Mouse (Mus musculus) megakaryocyte-erythroid progenitor cell, adult 5-6 weeks (primary cell): ENCODE data around the gene 4930519G04Rik. TPM values are rescaled to one million over a fixed set of nuclear protein-coding genes. Genes with fewer than 3 reads are reported as not detected.
"Not testable (repeated sequence)": the region's sequence is repeated elsewhere in the genome, so short reads cannot be mapped to it uniquely, and the experiment has no call there.

ENCODE experiments used
- ATAC-seq: replicated peaks from 2 replicates; pipeline ENCODE4 v1.8.0; 2016; ENCODE audit warnings: mild to moderate bottlenecking, inconsistent platforms; ENCODE audit not compliant: severe bottlenecking, poor library complexity, low FRiP score, low TSS enrichment
- total RNA-seq, 2 experiments: library from RNA; stranded (forward) in 1 of 2; stranded (reverse) in 1 of 2; fragments of 200-1000, 215-1000 nt in 1 of 2; fragments of >200 nt in 1 of 2; fragmentation: Nextera tagmentation in 1 of 2; gene quantifications; 2 replicates each; pipeline ENCODE4 v1.2.3; 2014 to 2017

The 4930519G04Rik gene
- total RNA-seq, 2 experiments from 2014 or later = not detected

DNA sequence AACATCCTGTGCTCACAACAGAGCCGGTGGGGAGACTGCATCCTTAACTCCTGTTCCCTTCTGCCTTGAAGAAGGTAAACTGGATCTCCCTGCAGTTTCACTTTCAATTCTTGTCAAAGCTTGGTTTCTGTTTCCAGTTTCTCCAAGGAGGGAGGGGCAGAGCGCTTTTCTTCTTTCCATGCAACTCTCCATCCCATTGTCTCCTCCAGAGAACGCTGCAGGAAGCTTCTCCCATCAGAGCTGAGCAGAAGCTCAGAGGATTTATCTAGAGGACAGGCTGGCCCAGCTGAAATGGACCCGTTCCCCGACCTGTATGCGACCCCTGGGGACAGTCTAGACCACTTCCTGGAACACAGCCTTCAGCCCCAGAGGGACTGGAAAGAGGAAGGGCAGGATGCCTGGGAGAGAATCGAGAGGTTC lies 43.9 kb downstream of the 4930519G04Rik start:
- peak; percentile 38; the same call in 1 of the 2 replicates for ATAC-seq

DNA sequence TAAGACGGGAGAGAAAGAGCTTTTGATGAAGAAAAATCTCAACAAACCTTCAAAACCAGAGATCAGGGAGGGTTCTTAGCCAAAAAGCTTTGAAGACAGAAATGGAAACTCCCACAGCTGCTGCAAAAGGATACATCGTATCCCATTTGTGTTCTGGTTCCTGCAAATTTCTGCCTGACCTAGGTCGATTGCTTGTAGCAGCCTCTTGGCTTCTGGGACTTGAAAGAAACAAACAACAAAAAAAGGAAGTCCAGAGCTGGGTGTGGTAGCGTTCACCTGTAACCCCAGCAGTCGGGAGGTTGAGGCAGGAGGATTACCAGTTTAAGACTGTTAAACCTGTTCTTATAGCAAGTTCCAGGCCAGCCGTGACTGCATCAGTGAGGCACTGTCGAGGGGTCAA lies 45.4 kb downstream of the 4930519G04Rik start:
- ATAC-seq = no peak

GRCm38 (mm10) chr5:114902413-114902812 lies 48.9 kb downstream of the 4930519G04Rik start:
- peak; percentile 84 for ATAC-seq

GRCm38 (mm10) chr5:114908598-114909305 lies 55.3 kb downstream of the 4930519G04Rik start:
- ATAC-seq = no peak

DNA sequence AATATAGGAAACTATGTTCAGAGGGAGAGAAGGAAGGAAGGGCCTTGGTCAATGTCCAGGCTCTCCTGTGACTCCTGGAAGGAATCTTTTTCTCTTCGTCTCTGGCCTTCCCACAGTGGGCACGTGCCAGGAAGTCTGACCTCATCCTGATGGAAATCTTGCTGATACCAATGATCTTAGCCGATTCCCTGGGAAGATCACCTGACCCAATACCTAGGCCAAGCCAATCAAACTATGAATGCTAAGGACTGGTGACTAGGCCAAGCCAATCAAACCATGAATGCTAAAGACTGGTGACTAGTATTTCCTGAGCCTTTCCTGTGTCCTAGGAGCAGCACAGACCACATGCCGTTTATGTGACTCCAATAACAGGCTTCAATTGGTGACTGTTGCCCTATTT lies 60.2 kb downstream of the 4930519G04Rik start:
- ATAC-seq = no peak

DNA sequence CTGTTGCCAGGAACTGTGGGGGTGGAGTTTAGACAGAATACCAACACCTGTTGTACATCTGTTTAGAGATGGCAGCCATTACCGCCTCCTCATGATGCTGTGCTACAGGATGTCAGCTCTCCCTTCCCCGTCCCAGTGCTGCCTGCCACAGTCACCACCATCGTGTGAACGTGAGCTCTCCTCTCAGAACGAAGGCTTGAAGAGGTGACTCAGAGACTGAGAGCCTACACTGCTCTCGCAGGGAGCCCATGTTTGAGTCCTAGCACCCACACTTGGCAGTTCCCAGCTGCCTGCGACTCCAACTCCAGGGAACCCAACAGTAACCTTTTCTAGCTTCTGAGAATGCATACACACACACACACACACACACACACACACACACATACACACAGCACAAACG lies 61.4 kb downstream of the 4930519G04Rik start:
- no peak for ATAC-seq

- no peak for ATAC-seq
These were observed 62.4 kb downstream of the 4930519G04Rik start for GRCm38 (mm10) chr5:114915854-114916253.

DNA sequence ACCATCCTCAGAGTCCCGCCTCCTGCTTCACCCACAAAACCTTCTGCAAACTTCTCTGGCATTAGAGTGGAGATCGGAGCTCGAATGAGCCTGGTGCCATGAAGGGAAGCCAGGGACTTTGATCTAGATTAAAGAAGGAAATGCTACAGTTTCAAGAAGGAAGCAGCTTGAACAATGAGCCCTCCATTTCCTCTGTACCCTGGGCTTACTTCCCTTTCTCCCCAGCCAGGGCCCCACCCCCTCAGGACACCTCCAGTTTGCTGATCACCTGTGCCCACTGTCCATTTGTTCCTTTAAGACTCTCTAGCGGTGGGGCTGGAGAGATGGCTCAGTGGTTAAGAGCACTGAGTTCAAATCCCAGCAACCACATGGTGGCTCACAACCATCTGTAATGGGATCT lies 63.3 kb downstream of the 4930519G04Rik start:
- ATAC-seq = no peak

DNA sequence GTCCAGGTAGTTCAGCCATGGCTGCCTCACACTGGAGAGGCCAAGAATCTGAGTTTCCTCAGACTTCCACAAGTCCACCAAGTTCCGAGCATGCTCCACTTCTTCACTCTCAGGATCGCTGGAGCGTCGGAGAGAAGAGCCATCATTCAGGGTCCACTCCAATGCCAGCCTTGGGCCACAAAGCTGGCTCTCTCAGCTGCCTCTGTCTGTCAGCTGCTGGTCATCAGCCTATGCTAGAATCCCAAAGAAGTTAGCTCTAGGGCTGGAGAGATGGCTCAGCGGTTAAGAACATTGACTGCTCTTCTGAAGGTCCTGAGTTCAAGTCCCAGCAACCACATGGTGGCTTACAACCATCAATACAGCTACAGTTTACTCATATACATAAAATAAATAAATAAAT lies 63.9 kb downstream of the 4930519G04Rik start:
- not testable (repeated sequence) for ATAC-seq

- ATAC-seq = peak; percentile 75
These were observed 68.3 kb downstream of the 4930519G04Rik start for GRCm38 (mm10) chr5:114921551-114922365.

GRCm38 (mm10) chr5:114922366-114922731 lies 68.9 kb downstream of the 4930519G04Rik start:
- ATAC-seq = no peak; the same call in none of the 2 replicates

- peak; percentile 36 for ATAC-seq
These were observed 69.6 kb downstream of the 4930519G04Rik start, which contains the start of gene Oasl1 for GRCm38 (mm10) chr5:114922998-114923473. Gene Oasl1, plus strand, starts transcription at chr5:114923240.

GRCm38 (mm10) chr5:114926153-114926684 lies 72.8 kb downstream of the 4930519G04Rik start:
- ATAC-seq = no peak

GRCm38 (mm10) chr5:114926753-114927152 lies 73.3 kb downstream of the 4930519G04Rik start:
- no peak for ATAC-seq

- no peak for ATAC-seq
These were observed 78.2 kb downstream of the 4930519G04Rik start for GRCm38 (mm10) chr5:114931626-114932025.

DNA sequence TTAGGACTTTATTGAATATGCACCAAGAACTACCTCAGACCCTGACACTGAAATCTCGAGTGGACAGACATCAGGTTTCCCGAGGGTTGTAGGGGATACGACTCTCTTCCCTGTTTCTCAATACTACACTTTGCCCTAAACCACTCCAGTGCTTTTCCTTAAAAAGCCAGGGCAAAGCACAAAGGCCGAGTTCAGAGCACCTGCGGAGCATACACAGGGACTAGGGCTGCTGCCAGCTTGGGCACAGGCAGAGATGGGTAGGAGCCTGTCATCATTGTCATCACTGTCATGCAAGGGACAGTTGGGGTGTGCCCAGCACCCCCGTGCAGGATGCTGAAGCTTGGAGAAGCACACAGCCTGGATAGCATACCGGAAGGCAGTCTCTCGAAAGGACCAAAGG lies 79.7 kb downstream of the 4930519G04Rik start:
- ATAC-seq = no peak
